Mouse (Mus musculus): ENCODE data around the gene Tusc2.

Gene Tusc2

DNA sequence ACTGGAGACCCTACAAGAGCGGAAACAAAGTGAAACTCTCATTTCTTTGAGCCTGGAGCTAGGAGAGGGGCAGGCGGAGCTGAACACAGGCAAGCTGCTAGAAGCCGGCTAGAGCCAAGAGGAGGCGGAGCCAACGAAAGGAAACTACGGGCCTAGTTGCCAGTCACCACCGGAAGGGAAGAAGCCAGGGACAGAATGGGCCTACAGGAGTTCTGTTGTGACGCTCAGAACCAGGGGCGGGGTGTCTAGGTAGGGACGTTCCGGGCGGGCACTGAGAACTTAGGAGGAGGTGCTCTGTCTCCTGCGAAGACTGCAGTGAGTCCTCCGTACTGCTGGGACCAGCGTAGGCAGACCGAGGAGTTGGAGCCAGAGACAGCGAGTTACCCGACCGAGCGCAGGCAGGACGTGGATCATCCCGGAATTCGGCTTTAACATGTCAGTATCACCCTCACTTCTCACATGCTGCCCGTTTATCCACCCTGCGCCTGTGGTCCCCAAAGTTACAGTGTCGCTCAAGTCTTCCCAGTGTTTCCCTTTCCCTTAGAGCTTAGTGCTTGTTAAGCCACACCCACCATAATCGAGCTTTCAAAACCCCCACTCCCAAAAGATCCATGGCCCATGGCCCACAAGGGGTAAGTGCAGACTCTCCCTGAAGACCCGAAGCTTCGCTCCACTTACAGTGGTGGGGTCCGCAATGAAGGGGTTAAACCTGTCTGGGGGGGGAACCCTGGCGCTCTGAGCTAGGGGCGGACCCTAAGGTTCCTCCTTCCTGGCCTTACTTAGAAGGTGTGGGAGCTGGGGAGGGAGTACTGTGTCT is 17.7 kb downstream of the Tusc2 start, which contains the start of gene Hyal3:
TSS of gene Hyal3 (plus strand) at position 318 of the 817 bp plus-strand sequence.
- POLR2A ChIA-PET, result interaction anchor here (0.6 to 29.0 kb wide), 46 partner anchors 8 to 284 kb away, joined by 3 to 450 read pairs (median 6); partner anchors contain the start of genes Gnai2 (in 3 of the 4), Hyal2 (in 3 of the 4), Cyb561d2 (in 2 of the 4) and Nprl2 (in 2 of the 4)
- CTCF ChIA-PET, result interaction anchor here in 3 of 4 experiments (0.5 to 2.4 kb wide), 16 partner anchors 9 to 206 kb away, joined by 3 to 12 read pairs (median 4); partner anchors contain the start of genes Gnai2 (in 1 of the 3) and Hyal2 (in 1 of the 3)

DNA sequence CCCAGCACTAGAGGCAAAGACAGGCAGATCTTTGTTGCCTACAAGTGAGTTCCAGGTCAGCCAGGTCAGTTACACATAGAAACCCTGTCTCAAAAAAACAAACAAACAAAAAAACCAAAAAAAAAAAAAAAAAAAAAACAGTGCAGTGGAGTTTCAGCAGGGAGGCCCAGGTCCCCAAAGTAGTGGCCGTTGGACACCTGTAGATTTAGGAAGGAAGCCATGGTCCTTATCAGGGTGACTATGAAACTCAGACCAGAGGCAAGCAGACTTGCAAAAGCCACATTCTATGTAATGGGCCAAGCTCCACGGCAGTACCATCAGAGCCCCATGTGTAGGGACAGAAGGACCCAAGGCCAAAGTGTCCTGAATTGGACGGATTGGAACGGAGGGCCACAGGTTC is 18.5 kb downstream of the Tusc2 start:
- ChIA-PET POLR2A (interaction anchor here (0.6 to 29.0 kb wide), 28 partner anchors 10 to 1214 kb away, joined by 3 to 450 read pairs (median 10); partner anchors contain the start of genes Hyal2 (in 3 of the 4), Cyb561d2 (in 2 of the 4), Nprl2 (in 2 of the 4) and Ifrd2 (in 1 of the 4)), CTCF (interaction anchor here in 2 of 4 experiments (0.7 to 2.4 kb wide), 10 partner anchors 13 to 96 kb away, joined by 3 to 12 read pairs (median 4); partner anchors contain the start of genes Gnai2 (in 1 of the 2) and Hyal2 (in 1 of the 2))

DNA sequence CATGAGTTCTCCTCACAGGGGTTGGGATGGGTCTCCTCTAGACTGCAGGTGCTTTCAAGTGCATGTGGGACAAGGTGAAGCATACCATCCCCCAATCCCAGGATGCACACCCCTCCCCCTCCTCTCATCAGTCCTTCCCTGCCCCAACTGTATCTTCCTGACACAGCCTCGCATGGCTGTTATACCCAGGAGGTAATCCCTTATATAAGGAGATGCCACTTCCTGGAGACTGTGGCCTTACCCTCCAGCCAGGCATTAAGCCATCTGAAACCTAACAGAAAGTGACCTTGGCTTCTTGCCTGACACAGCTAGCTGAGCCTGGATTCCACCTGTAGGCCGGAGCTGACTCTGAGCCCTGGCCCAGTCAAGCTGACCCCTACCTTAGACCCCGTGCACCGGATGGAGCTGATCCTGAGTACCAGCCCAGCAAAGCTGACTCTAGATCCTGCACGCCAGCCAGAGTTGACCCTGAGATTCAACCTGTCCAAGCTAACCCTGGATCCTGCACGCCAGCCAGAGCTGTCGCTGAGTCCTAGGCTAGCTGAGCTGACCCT is 19.5 kb downstream of the Tusc2 start:
- ChIA-PET CTCF (interaction anchor here in 3 of 4 experiments (0.8 to 2.0 kb wide), 6 partner anchors 18 to 63 kb away, joined by 3 to 5 read pairs (median 4); no protein-coding TSS in a partner anchor), POLR2A (interaction anchor here in 3 of 4 experiments (0.6 to 29.0 kb wide), 17 partner anchors 12 to 412 kb away, joined by 3 to 450 read pairs (median 4); partner anchors contain the start of genes Hyal2 (in 3 of the 3), Tusc2 (in 2 of the 3), Cyb561d2 (in 1 of the 3) and Ifrd2 (in 1 of the 3))

DNA sequence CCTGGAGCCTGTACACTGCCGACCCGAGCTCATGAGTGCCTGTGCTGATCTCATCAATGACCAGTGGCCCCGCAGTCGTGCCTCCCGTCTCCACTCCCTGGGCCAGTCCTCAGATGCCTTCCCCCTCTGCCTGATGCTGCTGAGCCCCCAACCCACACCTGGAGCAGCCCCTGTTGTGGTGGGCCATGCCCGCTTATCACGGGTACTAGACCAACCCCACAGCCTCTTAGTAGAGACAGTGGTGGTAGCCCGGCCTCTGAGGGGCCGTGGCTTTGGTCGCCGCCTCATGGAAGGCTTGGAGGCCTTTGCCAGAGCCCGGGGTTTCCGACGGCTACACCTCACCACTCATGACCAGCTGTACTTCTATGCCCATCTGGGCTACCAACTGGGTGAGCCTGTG is 20.1 kb downstream of the Tusc2 start:
- ChIA-PET POLR2A (interaction anchor here in 3 of 4 experiments (0.7 to 29.0 kb wide), 13 partner anchors 11 to 412 kb away, joined by 3 to 450 read pairs (median 4); partner anchors contain the start of genes Hyal2 (in 2 of the 3), Tusc2 (in 2 of the 3), Cyb561d2 (in 1 of the 3) and Ifrd2 (in 1 of the 3)), CTCF (interaction anchor here in 3 of 4 experiments (0.5 to 2.0 kb wide), 4 partner anchors 17 to 62 kb away, joined by 3 to 5 read pairs (median 4); no protein-coding TSS in a partner anchor)

DNA sequence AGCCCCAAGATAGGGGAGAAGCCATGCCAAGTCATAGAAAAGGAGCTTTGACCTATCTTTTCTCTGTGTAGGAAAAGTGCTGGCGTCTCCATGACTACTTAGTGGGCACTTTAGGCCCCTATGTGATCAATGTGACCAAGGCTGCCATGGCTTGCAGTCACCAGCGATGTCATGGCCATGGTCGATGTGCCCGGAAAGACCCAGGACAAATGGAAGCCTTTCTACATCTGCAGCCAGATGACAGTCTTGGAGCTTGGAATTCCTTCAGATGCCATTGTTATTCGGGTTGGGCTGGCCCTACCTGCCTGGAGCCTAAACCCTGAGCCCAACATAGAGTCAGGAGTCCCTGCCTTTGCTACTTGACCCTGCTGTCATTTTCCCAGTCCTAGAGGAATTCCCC is 23.4 kb downstream of the Tusc2 start:
- ChIA-PET POLR2A (interaction anchor here (0.5 to 29.0 kb wide), 41 partner anchors 8 to 419 kb away, joined by 3 to 450 read pairs (median 7); partner anchors contain the start of genes Hyal1 (in 4 of the 4), Cyb561d2 (in 2 of the 4), Naa80 (in 2 of the 4) and Nprl2 (in 2 of the 4)), CTCF (interaction anchor here (0.7 to 2.5 kb wide), 9 partner anchors 10 to 91 kb away, joined by 3 to 10 read pairs (median 5); partner anchors contain the start of gene Hyal1 (in 1 of the 4))

DNA sequence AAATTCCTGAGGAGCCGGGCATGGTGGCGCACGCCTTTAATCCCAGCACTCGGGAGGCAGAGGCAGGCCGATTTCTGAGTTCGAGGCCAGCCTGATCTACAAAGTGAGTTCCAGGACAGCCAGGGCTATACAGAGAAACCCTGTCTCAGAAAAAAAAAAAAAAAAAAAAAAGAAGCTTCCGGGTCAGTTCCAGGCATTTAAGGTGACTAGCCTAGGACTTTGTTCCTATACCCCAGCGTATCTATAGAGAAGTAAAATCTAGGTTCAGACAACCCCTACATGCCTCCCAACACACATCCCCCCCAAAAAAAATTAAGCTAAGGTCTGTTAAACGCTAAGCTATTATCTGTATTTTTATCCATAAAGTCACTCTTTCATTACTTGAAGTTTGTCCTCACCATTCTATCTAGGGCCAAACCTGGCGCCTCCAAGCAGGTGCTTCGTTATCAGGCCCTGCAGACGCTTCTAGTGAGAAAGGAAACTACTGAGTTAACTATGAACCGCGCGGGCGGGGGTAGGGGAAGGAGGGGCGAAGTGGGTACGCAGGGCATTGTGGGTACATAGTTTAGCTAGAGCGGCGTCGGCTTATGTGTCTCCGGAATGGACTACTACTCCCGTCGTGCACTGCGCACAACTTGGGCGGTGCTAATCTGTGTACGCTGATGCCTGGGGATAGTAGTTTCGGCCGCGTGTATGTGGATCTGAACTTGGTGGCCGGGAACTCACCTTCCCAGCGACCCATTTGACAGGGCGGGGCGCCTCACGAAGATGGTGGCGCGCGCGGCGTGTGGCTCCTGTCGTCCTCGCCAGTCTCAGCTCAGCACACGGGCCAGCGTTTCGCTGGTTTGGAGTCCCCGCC is 24.1 kb downstream of the Tusc2 start, which contains the start of gene Ifrd2:
TSS of gene Ifrd2 (plus strand) at position 669 of the 859 bp plus-strand sequence.
- CTCF ChIA-PET, result interaction anchor here (0.6 to 2.5 kb wide), 27 partner anchors 11 to 236 kb away, joined by 3 to 10 read pairs (median 3); partner anchors contain the start of genes Hyal1 (in 1 of the 4) and Zmynd10 (in 1 of the 4)
- POLR2A ChIA-PET, result interaction anchor here (0.5 to 29.0 kb wide), 68 partner anchors 7 to 752 kb away, joined by 3 to 450 read pairs (median 4); partner anchors contain the start of genes Hyal1 (in 4 of the 4), Naa80 (in 3 of the 4), Zmynd10 (in 3 of the 4) and Cyb561d2 (in 2 of the 4)

DNA sequence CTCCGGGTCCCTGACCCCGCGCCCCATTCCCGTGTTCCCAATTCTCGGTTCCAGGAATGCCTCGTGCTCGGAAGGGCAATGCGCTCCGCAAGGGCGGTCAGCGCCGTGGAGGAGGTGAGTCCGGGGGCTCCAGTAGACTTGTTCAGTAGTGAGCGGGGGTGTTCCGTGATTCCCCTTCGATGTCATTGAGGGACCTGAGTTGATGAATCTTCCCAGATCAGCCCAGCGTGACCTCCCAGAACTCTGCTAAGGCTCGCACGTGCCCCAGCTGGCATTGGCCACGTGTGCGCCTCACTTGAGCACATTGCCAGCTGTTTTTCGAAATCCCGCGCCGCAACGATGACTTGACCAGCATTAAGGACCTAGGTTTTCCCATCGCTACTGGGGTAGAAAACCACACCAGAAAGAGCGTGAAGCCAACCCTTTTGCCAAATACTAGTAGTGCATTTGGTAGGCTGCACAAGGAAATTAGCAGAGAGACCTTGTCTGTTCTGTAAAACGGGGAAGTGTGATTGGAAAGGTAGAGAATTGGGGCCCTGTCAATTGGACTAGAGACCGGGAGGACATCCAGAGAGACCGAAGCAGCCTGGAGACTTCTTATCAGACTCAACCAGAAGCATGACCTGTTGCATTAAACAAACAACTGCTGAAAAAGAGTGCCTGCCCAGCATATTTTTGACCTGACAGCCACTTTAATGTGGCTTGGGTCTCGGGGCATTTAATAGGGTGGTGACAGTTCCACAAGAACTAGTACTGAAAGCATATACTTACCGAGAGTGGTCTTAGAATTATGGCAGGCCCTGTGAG is 25.0 kb downstream of the Tusc2 start:
- POLR2A ChIA-PET, result interaction anchor here (0.5 to 29.0 kb wide), 53 partner anchors 6 to 751 kb away, joined by 3 to 450 read pairs (median 5); partner anchors contain the start of genes Hyal1 (in 4 of the 4), Naa80 (in 3 of the 4), Cyb561d2 (in 2 of the 4) and Gnai2 (in 2 of the 4)
- CTCF ChIA-PET, result interaction anchor here in 3 of 4 experiments (0.6 to 2.9 kb wide), 23 partner anchors 11 to 87 kb away, joined by 3 to 10 read pairs (median 4); partner anchors contain the start of gene Hyal1 (in 1 of the 3)

DNA sequence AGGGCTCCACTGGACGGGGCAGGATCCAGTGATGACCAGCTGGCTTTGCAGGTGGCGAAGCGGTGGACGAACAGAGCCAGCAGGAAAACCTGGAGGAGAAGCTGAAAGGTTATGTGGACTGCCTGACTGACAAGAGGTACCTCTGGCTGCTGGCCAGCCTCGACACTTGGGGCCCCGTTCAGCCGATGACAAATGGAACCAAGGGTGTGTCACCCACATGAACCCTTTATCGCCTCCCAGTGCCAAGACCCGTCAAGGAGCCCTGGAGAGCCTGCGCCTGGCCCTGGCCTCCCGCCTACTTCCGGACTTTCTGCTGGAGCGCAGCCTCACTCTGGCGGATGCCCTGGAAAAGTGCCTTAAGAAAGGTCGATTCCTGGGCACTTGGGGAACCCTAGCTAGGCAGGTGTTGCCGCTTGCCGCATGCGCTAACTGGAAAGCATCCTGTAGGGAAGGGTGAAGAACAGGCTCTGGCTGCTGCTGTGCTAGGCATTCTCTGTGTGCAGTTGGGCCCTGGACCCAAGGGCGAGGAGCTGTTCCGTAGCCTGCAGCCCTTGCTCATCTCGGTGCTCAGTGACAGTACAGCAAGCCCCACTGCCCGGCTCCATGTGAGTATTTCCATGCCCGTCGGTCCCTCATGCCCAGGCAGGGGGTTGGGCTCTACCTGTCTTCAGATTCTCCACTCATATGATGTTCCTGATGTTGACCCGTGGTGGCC is 27.2 kb downstream of the Tusc2 start:
- POLR2A ChIA-PET, result interaction anchor here in 3 of 4 experiments (0.6 to 29.0 kb wide), 15 partner anchors 4 to 799 kb away, joined by 3 to 450 read pairs (median 5); partner anchors contain the start of genes Hyal1 (in 2 of the 3), Hyal2 (in 2 of the 3), Naa80 (in 2 of the 3) and Hyal3 (in 1 of the 3)
- CTCF ChIA-PET, result interaction anchor here in 3 of 4 experiments (0.6 to 2.9 kb wide), 10 partner anchors 11 to 295 kb away, joined by 3 to 16 read pairs (median 4); no protein-coding TSS in a partner anchor

DNA sequence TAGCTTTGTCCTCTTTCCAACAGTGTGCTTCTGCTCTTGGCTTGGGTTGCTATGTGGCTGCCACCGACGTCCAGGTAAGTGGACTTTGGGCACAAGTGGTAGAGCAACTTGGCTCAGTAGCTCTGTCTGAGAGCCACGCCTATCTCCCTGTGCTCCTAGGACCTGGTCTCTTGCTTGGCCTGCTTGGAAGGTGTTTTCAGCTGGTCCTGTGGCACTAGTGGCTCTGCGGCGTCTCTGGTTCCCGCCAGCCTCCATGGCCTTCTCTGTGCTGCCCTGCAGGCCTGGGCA is 27.7 kb downstream of the Tusc2 start:
- POLR2A ChIA-PET, result interaction anchor here in 3 of 4 experiments (1.1 to 29.0 kb wide), 10 partner anchors 4 to 40 kb away, joined by 3 to 450 read pairs (median 5); partner anchors contain the start of genes Hyal1 (in 2 of the 3), Naa80 (in 2 of the 3), Hyal2 (in 1 of the 3) and Hyal3 (in 1 of the 3)
- CTCF ChIA-PET, result interaction anchor here in 3 of 4 experiments (0.6 to 2.9 kb wide), 9 partner anchors 10 to 295 kb away, joined by 3 to 16 read pairs (median 5); no protein-coding TSS in a partner anchor

DNA sequence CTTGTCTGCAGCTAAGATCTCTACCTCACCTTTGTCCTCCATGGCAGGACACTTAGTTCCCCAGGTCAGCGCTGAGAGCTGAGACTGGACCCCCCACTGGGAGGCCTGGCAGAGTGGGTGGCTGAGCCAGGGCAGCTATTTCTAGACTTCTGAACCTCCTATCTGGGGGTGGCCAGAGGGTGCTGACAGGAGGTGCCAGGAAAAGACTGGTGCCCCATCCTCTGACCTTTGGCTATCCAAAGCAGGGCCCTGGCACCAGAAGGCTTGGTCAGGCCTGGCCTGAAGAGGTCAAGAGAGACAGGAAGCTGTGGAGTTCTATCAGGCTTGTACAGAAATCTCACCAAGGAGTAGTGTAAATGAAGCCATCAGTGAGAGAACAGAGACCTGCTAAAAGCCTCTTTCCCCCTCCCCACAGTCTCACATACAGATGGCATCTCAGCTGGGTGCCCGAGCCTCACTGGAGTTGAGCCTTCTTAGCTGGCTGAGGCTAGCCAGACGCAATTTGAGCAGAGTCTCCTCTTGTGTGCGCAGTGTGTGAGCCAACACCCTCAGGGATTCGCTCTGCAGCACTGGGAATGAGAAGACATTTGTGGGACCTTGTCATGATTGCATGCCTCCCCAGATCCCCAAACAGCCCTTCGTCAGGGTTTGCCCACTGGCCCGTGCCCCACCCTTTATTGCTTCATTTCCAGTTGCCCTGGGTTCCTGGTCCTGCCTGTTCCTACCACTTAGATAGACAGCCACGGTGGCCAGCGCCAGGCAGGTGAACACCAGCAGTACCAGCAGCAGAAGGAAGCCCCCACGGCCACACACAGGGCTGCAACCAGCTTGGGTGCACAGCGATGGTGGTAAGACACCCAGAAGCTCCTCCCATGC is 30.3 kb downstream of the Tusc2 start:
- CTCF ChIA-PET, result interaction anchor here (0.6 to 1.4 kb wide), 6 partner anchors 11 to 52 kb away, joined by 3 read pairs; no protein-coding TSS in a partner anchor
- POLR2A ChIA-PET, result interaction anchor here in 3 of 4 experiments (0.6 to 21.2 kb wide), 16 partner anchors 9 to 502 kb away, joined by 3 to 450 read pairs (median 4); partner anchors contain the start of genes Hyal1 (in 2 of the 3), Hyal3 (in 2 of the 3), Naa80 (in 2 of the 3) and Gnai2 (in 1 of the 3)

DNA sequence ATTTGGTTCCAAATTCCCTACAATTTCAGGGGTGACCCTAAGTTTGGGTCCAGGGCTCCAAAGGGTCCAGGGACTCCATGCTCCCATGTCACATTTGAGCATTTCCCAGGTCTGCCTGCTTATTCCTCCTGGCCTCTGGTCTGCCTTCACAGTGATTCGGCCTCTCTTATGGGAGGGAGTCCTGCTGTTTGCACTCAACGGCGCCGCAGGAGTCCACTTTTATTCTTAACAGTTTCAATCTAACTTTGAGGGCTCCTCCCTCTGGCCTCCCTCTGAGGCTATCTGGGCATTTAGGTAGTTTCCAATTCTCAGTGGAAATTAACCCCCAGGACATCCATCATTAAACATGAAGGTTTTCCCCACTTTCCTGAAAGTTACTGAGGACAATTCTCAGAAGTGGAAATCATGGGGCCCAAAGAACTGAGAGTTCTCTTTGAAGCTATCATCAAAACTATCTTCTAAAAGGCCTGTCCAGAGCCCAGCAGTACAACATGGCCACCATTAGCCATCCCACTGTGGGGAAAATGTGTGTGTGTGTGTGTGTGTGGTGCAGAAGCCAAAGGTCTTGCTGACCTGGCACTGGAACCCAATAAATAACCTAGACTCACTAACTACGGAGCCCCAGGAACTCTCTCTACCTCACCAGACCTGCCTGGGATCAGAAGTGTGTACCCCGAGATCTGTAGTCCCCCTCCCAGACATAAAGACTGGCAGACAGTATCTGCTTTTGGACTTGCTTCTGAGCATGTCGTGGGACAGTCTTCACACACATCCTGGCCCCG is 31.4 kb downstream of the Tusc2 start:
- ChIA-PET POLR2A (interaction anchor here (1.0 to 21.2 kb wide), 9 partner anchors 12 to 44 kb away, joined by 3 to 450 read pairs (median 3); partner anchors contain the start of genes Hyal1 (in 2 of the 4), Naa80 (in 2 of the 4), Hyal2 (in 1 of the 4) and Hyal3 (in 1 of the 4)), CTCF (interaction anchor here in 1 of 4 experiments (0.7 kb wide), 1 partner anchor 52 kb away, joined by 4 read pairs; no protein-coding TSS in a partner anchor)

DNA sequence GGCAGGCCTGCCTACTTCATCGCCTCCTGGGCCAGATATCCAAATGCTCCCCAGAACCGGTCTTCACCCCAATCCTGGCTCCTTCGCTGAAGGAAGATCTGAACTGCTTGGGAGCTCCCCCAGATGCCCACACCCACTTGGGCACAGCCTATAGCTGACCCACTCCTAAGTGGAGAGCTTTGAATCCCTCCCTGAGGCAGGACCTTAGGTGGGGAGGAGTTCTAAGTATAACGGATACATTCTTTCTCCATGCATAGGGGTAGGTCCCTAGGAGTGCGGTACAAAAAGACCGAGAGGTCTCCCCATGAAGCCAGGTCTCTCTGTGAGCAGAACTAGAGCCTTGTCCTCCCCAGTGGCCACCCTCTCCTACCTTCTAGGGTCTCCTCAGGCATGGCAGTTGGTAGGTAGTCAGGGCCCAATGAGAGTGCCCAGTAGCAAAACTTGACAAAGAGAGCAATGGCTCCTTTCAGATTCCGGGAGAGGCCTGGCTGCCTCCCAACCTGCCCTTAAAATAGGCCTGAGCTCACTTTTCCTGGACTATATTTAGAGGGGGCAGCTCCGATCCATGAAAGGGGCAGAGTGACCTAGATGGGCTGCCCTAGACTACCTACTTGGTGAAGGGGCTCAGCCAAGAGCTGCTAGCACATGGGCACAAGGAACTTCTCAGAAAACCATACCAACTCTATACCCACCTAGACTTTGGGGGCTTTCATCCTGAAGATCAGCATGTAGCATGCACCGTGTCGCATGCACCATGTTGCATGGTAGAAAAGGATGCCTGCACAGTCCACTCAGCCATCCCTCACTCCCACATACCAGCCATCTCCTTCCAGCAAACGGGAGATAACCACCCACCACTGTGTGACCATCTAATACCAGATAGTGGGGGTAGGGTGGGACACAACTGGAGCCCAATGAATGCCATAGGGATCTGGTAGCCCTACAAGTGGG is 33.8 kb downstream of the Tusc2 start:
- ChIA-PET CTCF (interaction anchor here in 2 of 4 experiments (0.5 to 7.5 kb wide), 3 partner anchors 15 to 294 kb away, joined by 3 to 69 read pairs (median 3); no protein-coding TSS in a partner anchor), POLR2A (interaction anchor here in 3 of 4 experiments (1.0 to 21.2 kb wide), 9 partner anchors 9 to 79 kb away, joined by 3 to 450 read pairs (median 5); partner anchors contain the start of genes Ifrd2 (in 2 of the 3), Hyal1 (in 1 of the 3), Hyal2 (in 1 of the 3) and Hyal3 (in 1 of the 3))
